Mouse (Mus musculus): ENCODE data around the gene Hivep2.

DNA sequence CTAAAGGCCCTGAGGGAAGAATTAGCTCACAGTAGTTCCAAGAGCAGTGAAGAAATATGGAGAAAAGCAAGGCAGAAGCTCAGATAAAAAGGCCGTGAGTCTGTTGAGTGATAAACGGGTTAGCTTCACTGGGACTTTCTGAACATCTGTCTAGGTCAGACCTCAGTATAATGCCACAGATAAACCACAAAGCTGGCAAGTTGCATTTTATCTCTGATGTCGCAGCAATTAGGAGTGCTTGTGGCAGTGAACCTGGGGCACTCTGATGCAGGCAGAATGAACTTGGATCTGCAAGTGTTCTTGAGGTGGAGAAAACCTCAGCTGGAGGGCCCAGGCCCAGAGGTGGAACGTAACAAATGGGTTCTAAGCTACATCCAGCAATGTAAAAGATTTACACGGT lies 36.6 kb upstream of the Hivep2 start:
- TF ChIP-seq CTCF (IDR thresholded peaks at IDR 0.05; ENCODE audit: borderline replicate concordance, extremely low read depth, insufficient read depth, insufficient read length) (no peak), POLR2A (IDR thresholded peaks at IDR 0.05; ENCODE audit: borderline replicate concordance, extremely low read depth, insufficient read depth, insufficient read length, poor library complexity, severe bottlenecking) (no peak)
